Mouse (Mus musculus) neural tube, embryonic 13.5 days (tissue): ENCODE results near the gene Ccdc6. TPM values are rescaled to one million over a fixed set of nuclear protein-coding genes. Genes with fewer than 3 reads are reported as not detected.
A peak's percentile ranks its signal among the peaks of the same experiment; 100 is the strongest.

ENCODE experiments used
- ATAC-seq: fragments of 200-750 bp; cut with Nextera tagmentation; 2 replicates; pipeline ENCODE4 v1.8.0; 2017; ENCODE audit warnings: low read depth, mild to moderate bottlenecking, moderate TSS enrichment, moderate library complexity
- H3K27ac ChIP-seq: fragments of 300-500 bp; sonication (generic); replicated peaks from 2 replicates; pipeline ENCODE4 v1.5.1; 2015; ENCODE audit warnings: moderate library complexity, mild to moderate bottlenecking, inconsistent platforms
- H3K27me3 ChIP-seq: fragments of 300-500 bp; sonication (generic); 2 replicates; pipeline ENCODE4 v1.6.1; 2015; ENCODE audit warnings: mild to moderate bottlenecking, inconsistent platforms
- H3K36me3 ChIP-seq: fragments of 300-500 bp; sonication (generic); 2 replicates; pipeline ENCODE4 v1.6.1; 2015; ENCODE audit warnings: mild to moderate bottlenecking, inconsistent platforms
- H3K4me1 ChIP-seq: fragments of 300-500 bp; sonication (generic); replicated peaks from 2 replicates; pipeline ENCODE4 v1.6.1; 2015; ENCODE audit warnings: inconsistent platforms
- H3K4me2 ChIP-seq: fragments of 300-500 bp; sonication (generic); 2 replicates; pipeline ENCODE4 v1.6.1; 2015; ENCODE audit warnings: inconsistent platforms, mild to moderate bottlenecking, moderate library complexity
- H3K4me3 ChIP-seq: fragments of 300-500 bp; sonication (generic); 2 replicates; pipeline ENCODE4 v1.5.1; 2015; ENCODE audit warnings: mild to moderate bottlenecking, inconsistent platforms
- H3K9ac ChIP-seq: fragments of 300-500 bp; sonication (generic); 2 replicates; pipeline ENCODE4 v1.6.1; 2015; ENCODE audit warnings: moderate library complexity, mild to moderate bottlenecking, inconsistent platforms
- H3K9me3 ChIP-seq: fragments of 300-500 bp; sonication (generic); 2 replicates; pipeline ENCODE4 v1.6.1; 2016; ENCODE audit warnings: inconsistent platforms
- WGBS: fragments of 180-500 bp; shearing (Covaris S2); methylation state at CpG from one replicate; pipeline ENCODE4 v1.1.7; 2015; 5-methylcytosine and 5-hydroxymethylcytosine counted together
- polyA plus RNA-seq: library from polyadenylated mRNA; unstranded; fragments of >200 nt; fragmentation: Nextera tagmentation; extraction: Ambion mirVana; gene quantifications from 2 replicates; pipeline ENCODE4 v1.2.1, GENCODE M21; 2015

Gene Ccdc6
- polyA plus RNA-seq, 1 experiment from 2014 or later = 22.3 TPM

GRCm38 (mm10) chr10:70183210-70184080, 86.5 kb downstream of the Ccdc6 start:
- Histone ChIP-seq H3K9me3 (no peaks in the 10 kb centered on the region), H3K36me3 (peaks cover 26% of the 10 kb centered on the region), H3K9ac (no peak overlapping the region), H3K4me2 (no peak overlapping the region), H3K4me1 (peaks cover 15% of the 10 kb centered on the region), H3K27me3 (no peaks in the 10 kb centered on the region), H3K27ac (peak overlapping the region; percentile 69), H3K4me3 (no peak overlapping the region)
- 64% methylated on average over 15 of the region's 15 CpGs for WGBS
- peak; percentile 24; the same call in 1 of the 2 replicates for ATAC-seq

DNA sequence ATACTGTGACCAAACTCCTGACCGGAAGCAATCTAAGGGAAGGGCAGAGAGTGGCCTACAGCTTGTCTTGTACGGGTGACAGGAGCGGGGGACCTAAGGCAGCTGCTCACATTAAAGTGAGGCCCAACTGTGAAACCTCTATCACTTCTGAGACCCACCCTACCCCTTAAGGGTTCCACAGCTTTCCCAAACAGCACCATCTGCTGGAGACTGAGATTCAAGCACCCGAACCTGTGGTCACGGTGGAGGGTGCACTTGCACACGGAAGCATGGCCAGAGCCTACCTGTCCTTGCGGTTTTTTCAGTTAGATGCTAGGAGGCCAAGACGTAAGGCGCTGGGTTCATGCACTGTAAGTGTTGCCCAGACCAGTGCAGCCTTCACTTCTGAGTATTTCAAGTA, 89.2 kb downstream of the Ccdc6 start:
- no peak overlapping the region for H3K9ac ChIP-seq
- H3K9me3 ChIP-seq = no peaks in the 10 kb centered on the region
- no peak overlapping the region for H3K4me2 ChIP-seq
- ATAC-seq = no peak
- WGBS = 81% methylated on average over 9 of the region's 9 CpGs
- H3K36me3 ChIP-seq = peaks cover 42% of the 10 kb centered on the region
- no peak overlapping the region for H3K27ac ChIP-seq
- no peaks in the 10 kb centered on the region for H3K27me3 ChIP-seq
- H3K4me1 ChIP-seq = peaks cover 15% of the 10 kb centered on the region
- no peak overlapping the region for H3K4me3 ChIP-seq

GRCm38 (mm10) chr10:70186586-70186985, 89.7 kb downstream of the Ccdc6 start:
- H3K27ac ChIP-seq = no peak overlapping the region
- peaks cover 15% of the 10 kb centered on the region for H3K4me1 ChIP-seq
- ATAC-seq = no peak
- H3K4me3 ChIP-seq = no peak overlapping the region
- H3K4me2 ChIP-seq = no peak overlapping the region
- WGBS = 97% methylated on average over 7 of the region's 7 CpGs
- H3K36me3 ChIP-seq = peaks cover 42% of the 10 kb centered on the region
- H3K9ac ChIP-seq = no peak overlapping the region
- no peaks in the 10 kb centered on the region for H3K27me3 ChIP-seq
- H3K9me3 ChIP-seq = no peaks in the 10 kb centered on the region

DNA sequence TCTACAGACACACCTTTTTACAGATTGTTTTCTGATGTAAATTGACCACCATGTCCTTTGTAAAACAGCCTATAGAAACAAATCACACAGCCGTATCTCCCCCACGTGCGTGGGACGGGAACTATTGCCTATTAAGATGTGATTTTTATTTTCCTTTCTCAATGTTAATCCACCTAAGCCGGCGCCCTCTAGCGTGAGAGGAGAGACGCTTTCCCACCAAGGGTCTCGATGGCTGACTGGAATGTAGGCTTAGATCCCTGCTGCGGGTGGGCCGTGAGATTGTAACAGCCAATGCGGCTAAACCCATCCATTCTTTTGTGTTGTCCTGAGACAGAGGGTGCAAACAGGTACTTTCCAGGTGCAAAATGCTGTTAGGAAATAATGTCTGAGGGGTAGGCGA, 92.9 kb downstream of the Ccdc6 start:
- H3K9ac ChIP-seq = no peak overlapping the region
- peaks cover 63% of the 10 kb centered on the region for H3K36me3 ChIP-seq
- H3K27ac ChIP-seq = no peak overlapping the region
- no peak overlapping the region for H3K4me3 ChIP-seq
- no peaks in the 10 kb centered on the region for H3K9me3 ChIP-seq
- no peaks in the 10 kb centered on the region for H3K27me3 ChIP-seq
- no peaks in the 10 kb centered on the region for H3K4me1 ChIP-seq
- no peak for ATAC-seq
- 85% methylated on average over 13 of the region's 13 CpGs for whole genome bisulfite sequencing
- H3K4me2 ChIP-seq = no peak overlapping the region

- Histone ChIP-seq H3K4me1 (no peaks in the 10 kb centered on the region), H3K27ac (no peak overlapping the region), H3K9ac (no peak overlapping the region), H3K9me3 (no peaks in the 10 kb centered on the region), H3K27me3 (no peaks in the 10 kb centered on the region), H3K36me3 (peaks cover 40% of the 10 kb centered on the region), H3K4me2 (no peak overlapping the region), H3K4me3 (no peak overlapping the region)
- 69% methylated on average over 9 of the region's 9 CpGs for WGBS
- ATAC-seq = no peak
Measured at GRCm38 (mm10) chr10:70194283-70194682, 97.4 kb downstream of the Ccdc6 start.

- Histone ChIP-seq H3K27me3 (no peaks in the 10 kb centered on the region), H3K36me3 (peaks cover 30% of the 10 kb centered on the region), H3K27ac (no peak overlapping the region), H3K4me2 (no peak overlapping the region), H3K4me1 (no peaks in the 10 kb centered on the region), H3K9me3 (no peaks in the 10 kb centered on the region), H3K9ac (no peak overlapping the region), H3K4me3 (no peak overlapping the region)
- 87% methylated on average over 7 of the region's 7 CpGs for WGBS
- no peak for ATAC-seq
Measured at GRCm38 (mm10) chr10:70195279-70195678, 98.4 kb downstream of the Ccdc6 start.

GRCm38 (mm10) chr10:70195786-70196185, 98.9 kb downstream of the Ccdc6 start:
- Histone ChIP-seq H3K27me3 (no peaks in the 10 kb centered on the region), H3K9ac (no peak overlapping the region), H3K36me3 (peaks cover 29% of the 10 kb centered on the region), H3K4me2 (no peak overlapping the region), H3K27ac (no peak overlapping the region), H3K4me1 (peaks cover 5% of the 10 kb centered on the region; the same call in 1 of the 2 replicates), H3K4me3 (no peak overlapping the region), H3K9me3 (no peaks in the 10 kb centered on the region)
- ATAC-seq = 0 out of 2 replicates have a peak, but pooled peaks have one; percentile 60
- WGBS = 58% methylated on average over 7 of the region's 7 CpGs

DNA sequence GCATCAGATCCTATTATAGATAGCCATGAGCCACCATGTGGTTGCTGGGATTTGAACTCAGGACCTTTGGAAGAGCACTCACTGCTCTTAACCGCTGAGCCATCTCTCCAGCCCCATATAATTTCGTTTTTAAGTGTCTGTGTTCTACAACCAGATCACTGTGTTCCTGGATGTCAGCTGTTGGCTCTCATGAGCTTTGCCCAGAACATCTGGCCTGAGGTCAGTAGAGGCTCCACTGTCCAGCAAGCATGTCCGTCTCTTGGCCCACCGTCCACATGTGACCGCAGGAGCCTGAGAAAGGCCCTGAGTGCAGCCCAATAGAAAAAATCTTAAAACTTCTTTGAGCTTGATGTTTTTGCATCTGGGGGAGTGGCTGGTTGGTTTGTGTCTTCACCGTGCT, 99.7 kb downstream of the Ccdc6 start:
- WGBS = 87% methylated on average over 6 of the region's 6 CpGs
- no peak overlapping the region for H3K27ac ChIP-seq

DNA sequence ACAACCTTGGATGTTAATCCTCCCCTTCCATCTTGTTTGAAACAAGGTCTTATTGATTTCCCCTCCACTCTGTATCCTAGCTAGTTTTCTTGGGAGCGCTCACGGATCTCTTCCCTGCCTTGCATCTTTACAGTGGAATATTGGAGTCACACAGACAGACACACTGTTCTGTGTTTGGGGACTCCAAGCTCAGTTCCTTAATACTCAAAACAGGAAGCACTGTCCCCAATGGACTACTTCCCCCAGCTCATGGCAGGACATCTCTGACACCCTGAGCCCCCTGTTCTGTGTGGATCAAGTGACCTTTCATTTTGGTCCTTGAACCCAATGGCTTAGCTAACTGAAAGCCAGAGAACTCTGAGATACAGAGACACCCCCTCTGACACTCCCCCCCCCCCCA, 100.7 kb downstream of the Ccdc6 start:
- WGBS = 82% methylated on average over 2 of the region's 2 CpGs
- no peak overlapping the region for H3K4me2 ChIP-seq
- no peaks in the 10 kb centered on the region for H3K27me3 ChIP-seq
- no peaks in the 10 kb centered on the region for H3K9me3 ChIP-seq
- peaks cover 16% of the 10 kb centered on the region for H3K36me3 ChIP-seq
- no peak overlapping the region for H3K9ac ChIP-seq
- H3K4me3 ChIP-seq = no peak overlapping the region
- peaks cover 10% of the 10 kb centered on the region; the same call in 1 of the 2 replicates for H3K4me1 ChIP-seq
- no peak for ATAC-seq
- no peak overlapping the region for H3K27ac ChIP-seq

More for the DNA sequence above, 99.7 kb downstream of the Ccdc6 start:
- no peak overlapping the region for H3K4me3 ChIP-seq
- H3K27me3 ChIP-seq = no peaks in the 10 kb centered on the region
- no peak overlapping the region for H3K4me2 ChIP-seq
- ATAC-seq = no peak
- H3K4me1 ChIP-seq = peaks cover 10% of the 10 kb centered on the region; the same call in 1 of the 2 replicates
- H3K9ac ChIP-seq = no peak overlapping the region
- H3K36me3 ChIP-seq = peaks cover 20% of the 10 kb centered on the region
- H3K9me3 ChIP-seq = no peaks in the 10 kb centered on the region

GRCm38 (mm10) chr10:70198012-70198411, 101.1 kb downstream of the Ccdc6 start:
- ATAC-seq = no peak
- Histone ChIP-seq H3K36me3 (peaks cover 12% of the 10 kb centered on the region), H3K27ac (no peak overlapping the region), H3K9me3 (no peaks in the 10 kb centered on the region), H3K4me1 (peaks cover 10% of the 10 kb centered on the region; the same call in 1 of the 2 replicates), H3K9ac (no peak overlapping the region), H3K4me2 (no peak overlapping the region), H3K27me3 (no peaks in the 10 kb centered on the region), H3K4me3 (no peak overlapping the region)
- 77% methylated on average over 6 of the region's 6 CpGs for WGBS

GRCm38 (mm10) chr10:70198951-70199463, 102.1 kb downstream of the Ccdc6 start:
- Histone ChIP-seq H3K9ac (no peak overlapping the region), H3K27me3 (no peaks in the 10 kb centered on the region)

DNA sequence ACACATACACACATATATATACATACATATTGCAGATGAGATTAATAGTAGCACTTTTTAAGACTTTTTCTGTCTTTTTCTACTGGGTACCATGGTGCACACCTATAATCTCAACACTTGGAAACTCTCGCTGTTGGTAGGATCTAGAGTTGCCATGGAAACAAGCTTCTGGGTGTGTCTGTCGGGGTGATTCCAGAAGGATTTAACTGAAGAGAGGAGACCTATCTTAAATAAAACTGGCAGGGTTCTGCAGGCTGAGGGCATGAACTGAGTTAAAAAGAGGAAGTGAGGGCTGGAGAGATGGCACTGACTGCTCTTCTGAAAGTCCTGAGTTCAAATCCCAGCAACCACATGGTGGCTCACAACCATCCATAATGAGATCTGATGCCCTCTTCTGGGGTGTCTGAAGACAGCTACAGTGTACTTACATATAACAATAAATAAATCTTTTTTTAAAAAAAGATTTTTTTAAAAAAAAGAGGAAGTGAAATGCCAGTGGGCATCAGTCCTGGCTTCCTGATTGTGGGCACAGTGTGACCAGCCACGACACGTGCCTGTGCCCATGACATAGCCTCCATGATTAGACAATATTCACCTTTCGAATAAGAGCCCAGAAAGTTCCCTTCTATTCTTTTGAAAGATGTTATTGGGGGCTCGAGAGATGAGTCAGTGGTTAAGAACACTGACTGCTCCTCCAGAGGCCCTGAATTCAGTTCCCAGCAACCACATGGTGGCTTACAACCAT, 102.7 kb downstream of the Ccdc6 start:
- no peak overlapping the region for H3K4me3 ChIP-seq
- H3K36me3 ChIP-seq = no peaks in the 10 kb centered on the region
- WGBS = 82% methylated on average over 6 of the region's 6 CpGs
- H3K27ac ChIP-seq = no peak overlapping the region
- no peak overlapping the region for H3K9ac ChIP-seq
- no peaks in the 10 kb centered on the region for H3K9me3 ChIP-seq
- ATAC-seq = no peak
- peaks cover 13% of the 10 kb centered on the region; the same call in 1 of the 2 replicates for H3K4me1 ChIP-seq
- H3K4me2 ChIP-seq = no peak overlapping the region
- no peaks in the 10 kb centered on the region for H3K27me3 ChIP-seq

More at GRCm38 (mm10) chr10:70198951-70199463, 102.1 kb downstream of the Ccdc6 start:
- H3K4me2 ChIP-seq = no peak overlapping the region
- H3K36me3 ChIP-seq = 0 out of 2 replicates have a peak, but pooled peaks cover 3% of the 10 kb centered on the region
- no peak overlapping the region for H3K27ac ChIP-seq
- 94% methylated on average over 7 of the region's 7 CpGs for WGBS
- H3K9me3 ChIP-seq = no peaks in the 10 kb centered on the region
- no peak for ATAC-seq
- no peak overlapping the region for H3K4me3 ChIP-seq
- H3K4me1 ChIP-seq = peaks cover 10% of the 10 kb centered on the region; the same call in 1 of the 2 replicates
